ENCODE assay signal across 14 mouse cellular contexts in the genomic region with DNA sequence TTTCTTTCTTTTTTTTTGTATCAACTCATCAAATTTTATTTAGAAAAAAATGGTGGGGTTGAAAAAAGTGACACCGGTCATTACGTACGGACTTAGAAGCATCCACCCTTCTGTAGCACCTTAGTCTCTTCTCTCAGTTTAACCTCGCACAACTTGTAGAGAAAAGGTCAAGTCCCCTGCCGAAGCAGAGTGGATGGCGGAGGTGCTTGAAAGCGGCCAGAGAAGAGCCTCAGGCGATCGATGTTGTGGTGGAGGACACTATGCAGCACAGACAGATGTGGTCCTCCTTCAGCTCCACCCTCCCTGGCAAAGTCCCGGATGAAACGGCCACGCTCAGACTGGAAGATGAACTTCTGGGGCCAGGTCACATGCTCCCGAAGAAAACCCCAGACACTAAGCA. TPM values are rescaled to one million over a fixed set of nuclear protein-coding genes. Genes with fewer than 3 reads are reported as not detected.
"Had no signal": no experiment of that assay in that cellular context is flagged by ENCODE, and none has a peak within 500 bp of the region (broad histone marks: within the 10 kb centered on the region; RNA-seq: fewer than 3 reads in every experiment).

No protein-coding gene starts in this region.

RNA-seq across cellular contexts. Expression of gene Gm13124, which starts 19.6 kb away (rescaled TPM):
- total RNA-seq: neutrophil, adult 5-6 weeks had no signal
- polyA plus RNA-seq: neural tube, embryonic 12.5 days; neural tube, embryonic 13.5 days; neural tube, embryonic 14.5 days; neural tube, embryonic 15.5 days; small intestine, adult 2 months; spleen, adult 2 months; stomach, embryonic 14.5 days; stomach, embryonic 15.5 days; stomach, embryonic 16.5 days; stomach, postnatal 0 days; thymus, adult 2 months; thymus, postnatal 0 days; urinary bladder, adult 2 months had no signal

RNA-seq across cellular contexts. Expression of gene 9430007A20Rik, which starts 25.7 kb away (rescaled TPM):
- total RNA-seq: neutrophil, adult 5-6 weeks had no signal
- polyA plus RNA-seq: neural tube, embryonic 12.5 days; neural tube, embryonic 13.5 days; neural tube, embryonic 14.5 days; neural tube, embryonic 15.5 days; small intestine, adult 2 months; spleen, adult 2 months; stomach, embryonic 14.5 days; stomach, embryonic 15.5 days; stomach, embryonic 16.5 days; stomach, postnatal 0 days; thymus, adult 2 months; thymus, postnatal 0 days; urinary bladder, adult 2 months had no signal
